ENCODE assay signal across 22 mouse cellular contexts in the genomic region with DNA sequence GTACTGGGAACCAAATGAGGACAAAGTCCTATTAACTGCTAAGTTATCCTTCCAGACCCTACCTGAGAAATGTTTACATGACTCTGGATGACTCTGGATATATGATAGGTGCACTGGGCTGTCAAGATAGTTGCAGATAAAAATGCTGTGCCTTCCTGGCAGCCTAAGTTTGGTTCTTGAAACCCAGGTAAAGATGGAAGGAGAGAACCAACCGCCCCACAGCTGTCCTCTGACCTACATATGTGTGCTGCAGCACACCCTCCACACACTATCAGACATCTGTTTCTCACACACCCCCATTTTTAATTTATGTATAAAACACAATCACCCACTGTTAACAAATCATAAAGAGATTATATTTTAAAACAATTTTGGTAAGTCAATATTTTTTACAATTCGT.
"Had no signal": no experiment of that assay in that cellular context is flagged by ENCODE, and none has a peak within 500 bp of the region (broad histone marks: within the 10 kb centered on the region; RNA-seq: fewer than 3 reads in every experiment).

No protein-coding gene starts in this region.

- H3K4me3 ChIP-seq: gastrocnemius, adult 2 months; heart, embryonic 10.5 days; heart, embryonic 12.5 days; hindbrain, embryonic 10.5 days; hindbrain, embryonic 12.5 days; intestine, embryonic 15.5 days; limb, embryonic 13.5 days; limb, embryonic 15.5 days had no signal

- H3K27me3 ChIP-seq: heart, embryonic 12.5 days; hindbrain, embryonic 12.5 days; intestine, embryonic 15.5 days; limb, embryonic 15.5 days had no signal

- H3K27ac ChIP-seq: gastrocnemius, adult 2 months; heart, embryonic 10.5 days; hindbrain, embryonic 10.5 days; hindbrain, embryonic 12.5 days; hindbrain, embryonic 14.5 days; intestine, embryonic 15.5 days; limb, embryonic 13.5 days; limb, embryonic 15.5 days had no signal

- H3K4me1 ChIP-seq: hindbrain, embryonic 10.5 days; intestine, embryonic 15.5 days had no signal

- DNase-seq: gastrocnemius, adult 2 months; gastrocnemius, postnatal 10 days; gastrocnemius, postnatal 25 days; heart, adult 18-20 months; heart, postnatal 10 days; heart, postnatal 4 days; kidney, adult 18-20 months; kidney, adult 8-10 months; kidney, postnatal 10 days; kidney, postnatal 25 days; kidney, postnatal 4 days; layer of hippocampus, adult 9-11 months; layer of hippocampus, postnatal 36 days; left cerebral cortex, postnatal 4 days had no signal

- H3K36me3 ChIP-seq: heart, embryonic 10.5 days; heart, embryonic 12.5 days; hindbrain, embryonic 10.5 days; hindbrain, embryonic 12.5 days; intestine, embryonic 15.5 days; limb, embryonic 13.5 days; limb, embryonic 15.5 days had no signal
